Mouse (Mus musculus): ENCODE data around the gene Cd28. TPM values are rescaled to one million over a fixed set of nuclear protein-coding genes. Genes with fewer than 3 reads are reported as not detected.

Gene Cd28
- polyA plus RNA-seq, 1 experiment from 2014 or later, result 0.18 TPM

DNA sequence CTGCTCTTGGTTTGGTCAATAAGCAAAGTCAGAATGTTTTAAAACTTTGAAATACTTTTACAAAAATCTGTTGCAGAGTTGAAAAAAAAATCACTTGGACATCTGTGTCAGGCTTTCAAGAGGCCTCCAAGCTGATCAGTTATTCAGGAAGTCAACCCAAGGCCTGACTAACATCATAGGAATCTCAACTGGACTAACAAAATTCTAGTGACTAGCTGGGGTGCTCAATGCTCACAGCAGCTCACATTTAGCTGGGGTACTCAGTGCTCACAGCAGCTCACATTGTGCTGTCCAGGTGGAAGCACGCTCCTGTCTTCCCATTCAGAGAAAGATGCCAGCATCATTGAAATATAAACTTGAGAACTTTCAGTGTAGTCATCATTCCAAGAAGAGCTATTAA, 45.9 kb downstream of the Cd28 start:
- WGBS, result 97% methylated on average over 1 of the region's 1 CpGs

GRCm38 (mm10) chr1:60762916-60763315, 46.3 kb downstream of the Cd28 start:
- no peaks in the 10 kb centered on the region for H3K9me3 ChIP-seq (replicated peaks; ENCODE audit: control insufficient read depth, low read length)
- H3K9ac ChIP-seq (replicated peaks; ENCODE audit: low read length), result no peak overlapping the region
- no peaks in the 10 kb centered on the region for H3K36me3 ChIP-seq (replicated peaks; ENCODE audit: control insufficient read depth, insufficient read depth, low read depth, low read length)
- H3K4me3 ChIP-seq (ENCODE audit: low read depth, low read length), result no peak overlapping the region
- DNase-seq (ENCODE audit: low spot score) (no peak), ATAC-seq (replicated peaks; ENCODE audit: insufficient number of reproducible peaks, low FRiP score, low TSS enrichment, low read depth) (no peak)
- no peaks in the 10 kb centered on the region for H3K4me1 ChIP-seq (ENCODE audit: control insufficient read depth, insufficient read depth, low read length)
- H3K27me3 ChIP-seq (ENCODE audit: control insufficient read depth, insufficient read depth, low read length), result no peaks in the 10 kb centered on the region
- H3K4me2 ChIP-seq (ENCODE audit: low read depth, low read length), result no peak overlapping the region
- H3K27ac ChIP-seq (replicated peaks; ENCODE audit: low read depth, low read length), result no peak overlapping the region
- 87% methylated on average over 20 of the region's 20 CpGs for WGBS

More for the DNA sequence above, 45.9 kb downstream of the Cd28 start:
- Histone ChIP-seq H3K9ac (replicated peaks; ENCODE audit: low read length) (no peak overlapping the region), H3K4me2 (ENCODE audit: low read depth, low read length) (no peak overlapping the region), H3K36me3 (replicated peaks; ENCODE audit: control insufficient read depth, insufficient read depth, low read depth, low read length) (no peaks in the 10 kb centered on the region), H3K4me1 (ENCODE audit: control insufficient read depth, insufficient read depth, low read length) (no peaks in the 10 kb centered on the region), H3K27me3 (ENCODE audit: control insufficient read depth, insufficient read depth, low read length) (no peaks in the 10 kb centered on the region), H3K4me3 (ENCODE audit: low read depth, low read length) (no peak overlapping the region), H3K27ac (replicated peaks; ENCODE audit: low read depth, low read length) (no peak overlapping the region), H3K9me3 (replicated peaks; ENCODE audit: control insufficient read depth, low read length) (no peaks in the 10 kb centered on the region)
- DNase-seq (ENCODE audit: low spot score), result no peak
- ATAC-seq (replicated peaks; ENCODE audit: insufficient number of reproducible peaks, low FRiP score, low TSS enrichment, low read depth), result no peak

DNA sequence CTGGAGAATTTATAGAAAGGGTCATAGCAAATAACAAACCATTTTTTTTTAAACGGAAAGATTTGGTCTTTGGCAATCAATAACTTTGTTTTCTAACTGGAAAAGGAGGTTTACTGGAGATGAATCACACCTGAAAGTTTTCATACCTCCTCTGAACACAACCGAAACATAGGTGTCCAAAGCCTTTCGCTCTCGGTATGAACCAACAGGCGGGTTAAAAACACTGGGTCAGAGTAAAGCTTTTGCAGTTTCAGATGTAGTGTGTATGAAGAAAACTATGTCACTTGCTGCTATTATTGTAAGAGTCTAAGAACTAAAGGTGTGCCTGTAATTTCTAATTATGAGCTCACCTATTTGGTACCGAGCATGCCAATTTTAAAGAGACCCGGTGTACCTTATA, 55.2 kb downstream of the Cd28 start:
- no peak overlapping the region for H3K4me3 ChIP-seq (ENCODE audit: low read depth, low read length)
- WGBS, result 93% methylated on average over 7 of the region's 7 CpGs
- no peaks in the 10 kb centered on the region for H3K27me3 ChIP-seq (ENCODE audit: control insufficient read depth, insufficient read depth, low read length)
- DNase-seq (ENCODE audit: low spot score), result no peak
- H3K27ac ChIP-seq (replicated peaks; ENCODE audit: low read depth, low read length), result no peak overlapping the region
- no peaks in the 10 kb centered on the region for H3K36me3 ChIP-seq (replicated peaks; ENCODE audit: control insufficient read depth, insufficient read depth, low read depth, low read length)
- no peak overlapping the region for H3K4me2 ChIP-seq (ENCODE audit: low read depth, low read length)
- no peak for ATAC-seq (replicated peaks; ENCODE audit: insufficient number of reproducible peaks, low FRiP score, low TSS enrichment, low read depth)
- H3K9ac ChIP-seq (replicated peaks; ENCODE audit: low read length), result no peak overlapping the region
- H3K4me1 ChIP-seq (ENCODE audit: control insufficient read depth, insufficient read depth, low read length), result no peaks in the 10 kb centered on the region
- H3K9me3 ChIP-seq (replicated peaks; ENCODE audit: control insufficient read depth, low read length), result no peaks in the 10 kb centered on the region

GRCm38 (mm10) chr1:60773231-60773630, 56.6 kb downstream of the Cd28 start:
- Histone ChIP-seq H3K4me2 (ENCODE audit: low read depth, low read length) (no peak overlapping the region), H3K4me1 (ENCODE audit: control insufficient read depth, insufficient read depth, low read length) (no peaks in the 10 kb centered on the region), H3K9ac (replicated peaks; ENCODE audit: low read length) (no peak overlapping the region), H3K27ac (replicated peaks; ENCODE audit: low read depth, low read length) (no peak overlapping the region), H3K36me3 (replicated peaks; ENCODE audit: control insufficient read depth, insufficient read depth, low read depth, low read length) (no peaks in the 10 kb centered on the region), H3K27me3 (ENCODE audit: control insufficient read depth, insufficient read depth, low read length) (no peaks in the 10 kb centered on the region), H3K4me3 (ENCODE audit: low read depth, low read length) (no peak overlapping the region), H3K9me3 (replicated peaks; ENCODE audit: control insufficient read depth, low read length) (no peaks in the 10 kb centered on the region)
- ATAC-seq (replicated peaks; ENCODE audit: insufficient number of reproducible peaks, low FRiP score, low TSS enrichment, low read depth) (no peak), DNase-seq (ENCODE audit: low spot score) (no peak)
- 84% methylated on average over 3 of the region's 3 CpGs for WGBS

- 78% methylated on average over 4 of the region's 4 CpGs for WGBS
- no peaks in the 10 kb centered on the region for H3K4me1 ChIP-seq (ENCODE audit: control insufficient read depth, insufficient read depth, low read length)
- no peaks in the 10 kb centered on the region for H3K27me3 ChIP-seq (ENCODE audit: control insufficient read depth, insufficient read depth, low read length)
- H3K4me3 ChIP-seq (ENCODE audit: low read depth, low read length), result no peak overlapping the region
- H3K36me3 ChIP-seq (replicated peaks; ENCODE audit: control insufficient read depth, insufficient read depth, low read depth, low read length), result no peaks in the 10 kb centered on the region
- DNase-seq (ENCODE audit: low spot score), result no peak
- no peak overlapping the region for H3K9ac ChIP-seq (replicated peaks; ENCODE audit: low read length)
- no peak overlapping the region for H3K4me2 ChIP-seq (ENCODE audit: low read depth, low read length)
- no peak overlapping the region for H3K27ac ChIP-seq (replicated peaks; ENCODE audit: low read depth, low read length)
- H3K9me3 ChIP-seq (replicated peaks; ENCODE audit: control insufficient read depth, low read length), result no peaks in the 10 kb centered on the region
- ATAC-seq (replicated peaks; ENCODE audit: insufficient number of reproducible peaks, low FRiP score, low TSS enrichment, low read depth), result no peak
These were observed 59.6 kb downstream of the Cd28 start for GRCm38 (mm10) chr1:60776166-60776565.

DNA sequence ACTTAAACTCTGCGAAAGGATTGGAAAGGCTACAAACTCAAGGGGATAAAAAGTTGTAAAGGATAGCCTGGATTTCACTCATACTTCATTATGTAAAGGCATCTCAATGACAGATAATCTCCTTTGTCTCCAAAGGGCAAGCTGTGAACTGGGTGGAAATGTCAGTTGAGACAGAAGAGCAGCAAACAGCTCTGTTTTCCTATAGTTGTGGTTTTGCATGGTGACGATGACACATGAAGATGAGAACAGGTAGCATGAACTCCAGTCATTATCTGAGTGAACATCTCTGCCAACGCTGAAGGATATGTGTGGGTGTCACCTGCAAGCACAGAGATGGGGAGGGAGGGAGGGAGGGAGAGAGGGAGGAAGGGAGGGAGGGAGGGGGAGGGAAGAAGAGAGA, 60.3 kb downstream of the Cd28 start:
- no peaks in the 10 kb centered on the region for H3K36me3 ChIP-seq (replicated peaks; ENCODE audit: control insufficient read depth, insufficient read depth, low read depth, low read length)
- no peak overlapping the region for H3K9ac ChIP-seq (replicated peaks; ENCODE audit: low read length)
- 83% methylated on average over 3 of the region's 3 CpGs for WGBS
- no peak overlapping the region for H3K27ac ChIP-seq (replicated peaks; ENCODE audit: low read depth, low read length)
- no peak overlapping the region for H3K4me2 ChIP-seq (ENCODE audit: low read depth, low read length)
- no peak overlapping the region for H3K4me3 ChIP-seq (ENCODE audit: low read depth, low read length)
- DNase-seq (ENCODE audit: low spot score) (no peak), ATAC-seq (replicated peaks; ENCODE audit: insufficient number of reproducible peaks, low FRiP score, low TSS enrichment, low read depth) (no peak)
- H3K27me3 ChIP-seq (ENCODE audit: control insufficient read depth, insufficient read depth, low read length), result no peaks in the 10 kb centered on the region
- H3K4me1 ChIP-seq (ENCODE audit: control insufficient read depth, insufficient read depth, low read length), result no peaks in the 10 kb centered on the region
- no peaks in the 10 kb centered on the region for H3K9me3 ChIP-seq (replicated peaks; ENCODE audit: control insufficient read depth, low read length)

- ATAC-seq (replicated peaks; ENCODE audit: insufficient number of reproducible peaks, low FRiP score, low TSS enrichment, low read depth) (no peak), DNase-seq (ENCODE audit: low spot score) (no peak)
- Histone ChIP-seq H3K4me2 (ENCODE audit: low read depth, low read length) (no peak overlapping the region), H3K4me3 (ENCODE audit: low read depth, low read length) (no peak overlapping the region), H3K36me3 (replicated peaks; ENCODE audit: control insufficient read depth, insufficient read depth, low read depth, low read length) (no peaks in the 10 kb centered on the region), H3K9ac (replicated peaks; ENCODE audit: low read length) (no peak overlapping the region), H3K27me3 (ENCODE audit: control insufficient read depth, insufficient read depth, low read length) (no peaks in the 10 kb centered on the region), H3K4me1 (ENCODE audit: control insufficient read depth, insufficient read depth, low read length) (no peaks in the 10 kb centered on the region), H3K9me3 (replicated peaks; ENCODE audit: control insufficient read depth, low read length) (no peaks in the 10 kb centered on the region), H3K27ac (replicated peaks; ENCODE audit: low read depth, low read length) (no peak overlapping the region)
- WGBS, result 84% methylated on average over 8 of the region's 8 CpGs
These were observed 62.0 kb downstream of the Cd28 start for GRCm38 (mm10) chr1:60778465-60779115.

DNA sequence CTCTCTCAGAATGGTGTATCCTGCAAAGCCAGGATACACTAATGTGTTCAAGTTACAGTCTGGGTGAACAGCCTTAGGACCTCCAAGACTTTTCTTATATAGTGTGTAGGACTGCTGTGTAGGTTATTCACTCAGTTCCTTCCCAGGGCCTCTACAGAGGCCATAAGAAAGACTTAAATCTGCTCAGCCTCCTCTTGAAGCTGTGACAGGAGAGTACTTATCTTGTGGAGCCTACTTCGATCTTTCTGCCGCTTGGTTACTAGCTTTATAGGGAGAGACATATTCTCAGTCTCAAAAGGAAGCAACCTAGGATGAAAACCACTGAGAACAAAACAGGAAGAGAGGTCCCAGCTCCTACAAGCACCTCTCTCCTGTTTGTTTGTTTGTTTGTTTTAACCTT, 62.6 kb downstream of the Cd28 start:
- no peak overlapping the region for H3K27ac ChIP-seq (replicated peaks; ENCODE audit: low read depth, low read length)
- DNase-seq (ENCODE audit: low spot score), result no peak
- no peak overlapping the region for H3K4me2 ChIP-seq (ENCODE audit: low read depth, low read length)
- H3K4me3 ChIP-seq (ENCODE audit: low read depth, low read length), result no peak overlapping the region
- no peaks in the 10 kb centered on the region for H3K4me1 ChIP-seq (ENCODE audit: control insufficient read depth, insufficient read depth, low read length)
- no peak overlapping the region for H3K9ac ChIP-seq (replicated peaks; ENCODE audit: low read length)
- H3K36me3 ChIP-seq (replicated peaks; ENCODE audit: control insufficient read depth, insufficient read depth, low read depth, low read length), result no peaks in the 10 kb centered on the region
- 88% methylated on average over 2 of the region's 2 CpGs for WGBS
- H3K9me3 ChIP-seq (replicated peaks; ENCODE audit: control insufficient read depth, low read length), result no peaks in the 10 kb centered on the region
- no peaks in the 10 kb centered on the region for H3K27me3 ChIP-seq (ENCODE audit: control insufficient read depth, insufficient read depth, low read length)
- ATAC-seq (replicated peaks; ENCODE audit: insufficient number of reproducible peaks, low FRiP score, low TSS enrichment, low read depth), result no peak

Data from embryonic facial prominence, embryonic 11.5 days (tissue).